Mouse (Mus musculus): Measurements from ENCODE around the gene Slc50a1.
A peak's percentile ranks its signal among the peaks of the same experiment; 100 is the strongest.

The Slc50a1 gene

GRCm38 (mm10) chr3:89270051-89270755 is at the start of gene Slc50a1:
TSS of gene Slc50a1 (minus strand) at chr3:89270570.
- peak; percentile 80 for DNase-seq (ENCODE audit: low spot score)

- DNase-seq (ENCODE audit: low spot score) = no peak
Measured at GRCm38 (mm10) chr3:89319591-89320350, 49.4 kb upstream of the Slc50a1 start.

- no peak for DNase-seq (ENCODE audit: low spot score)
Measured at GRCm38 (mm10) chr3:89318971-89319590, 48.7 kb upstream of the Slc50a1 start.

GRCm38 (mm10) chr3:89318316-89318715 is 47.9 kb upstream of the Slc50a1 start:
- DNase-seq (ENCODE audit: low spot score) = no peak

- DNase-seq (ENCODE audit: low spot score) = no peak
Measured at GRCm38 (mm10) chr3:89317246-89317645, 46.9 kb upstream of the Slc50a1 start.

GRCm38 (mm10) chr3:89316833-89317232 is 46.5 kb upstream of the Slc50a1 start:
- peak; percentile 91 for DNase-seq (ENCODE audit: low spot score)

- DNase-seq (ENCODE audit: low spot score) = no peak
Measured at GRCm38 (mm10) chr3:89315930-89316831, 45.8 kb upstream of the Slc50a1 start.

GRCm38 (mm10) chr3:89315195-89315929 is 45.0 kb upstream of the Slc50a1 start:
- peak; percentile 86 for DNase-seq (ENCODE audit: low spot score)

- no peak for DNase-seq (ENCODE audit: low spot score)
Measured at GRCm38 (mm10) chr3:89314791-89315190, 44.4 kb upstream of the Slc50a1 start.

- DNase-seq (ENCODE audit: low spot score) = no peak
Measured at GRCm38 (mm10) chr3:89314340-89314739, 44.0 kb upstream of the Slc50a1 start.

GRCm38 (mm10) chr3:89308089-89308488 is 37.7 kb upstream of the Slc50a1 start:
- DNase-seq (ENCODE audit: low spot score) = peak; percentile 66

GRCm38 (mm10) chr3:89305551-89306325 is 35.4 kb upstream of the Slc50a1 start:
- no peak for DNase-seq (ENCODE audit: low spot score)

- DNase-seq (ENCODE audit: low spot score) = no peak
Measured at GRCm38 (mm10) chr3:89305105-89305504, 34.7 kb upstream of the Slc50a1 start.

- no peak for DNase-seq (ENCODE audit: low spot score)
Measured at GRCm38 (mm10) chr3:89304440-89304839, 34.1 kb upstream of the Slc50a1 start.

- no peak for DNase-seq (ENCODE audit: low spot score)
Measured at GRCm38 (mm10) chr3:89300514-89300913, 30.1 kb upstream of the Slc50a1 start.

- DNase-seq (ENCODE audit: low spot score) = no peak
Measured at GRCm38 (mm10) chr3:89300071-89300470, 29.7 kb upstream of the Slc50a1 start.

GRCm38 (mm10) chr3:89299499-89299898 is 29.1 kb upstream of the Slc50a1 start:
- DNase-seq (ENCODE audit: low spot score) = no peak

- DNase-seq (ENCODE audit: low spot score) = no peak
Measured at GRCm38 (mm10) chr3:89298908-89299307, 28.5 kb upstream of the Slc50a1 start.

GRCm38 (mm10) chr3:89296761-89297396 is 26.5 kb upstream of the Slc50a1 start:
- no peak for DNase-seq (ENCODE audit: low spot score)

- DNase-seq (ENCODE audit: low spot score) = no peak
Measured at GRCm38 (mm10) chr3:89295685-89296230, 25.4 kb upstream of the Slc50a1 start.

Data from layer of hippocampus, adult 11-12 months (tissue).